Mouse (Mus musculus): Measurements from ENCODE around the gene Hes2.

DNA sequence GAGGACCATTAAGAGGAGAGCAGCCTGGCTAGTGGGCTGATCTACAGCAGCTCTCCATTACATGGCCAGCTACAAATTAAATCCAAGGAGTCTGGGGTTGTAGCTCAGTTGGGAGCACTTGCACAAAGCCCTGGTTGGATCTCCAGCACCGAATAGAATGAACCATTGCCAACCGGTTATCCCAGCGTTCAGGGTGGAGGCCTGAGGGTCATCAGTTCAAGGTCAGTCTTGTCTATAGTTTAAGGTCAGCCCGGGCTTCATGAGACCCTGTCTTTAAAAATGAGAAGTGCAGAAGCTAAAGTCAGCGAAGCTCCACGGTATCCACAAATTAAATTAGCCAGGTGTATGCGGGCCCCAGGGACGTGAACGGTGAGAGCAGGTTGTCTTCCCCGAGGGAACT is 11.6 kb downstream of the Hes2 start:
- no peak for TF ChIP-seq CTCF (IDR thresholded peaks at IDR 0.05; ENCODE audit: low read depth)
- TF ChIP-seq EP300 (IDR thresholded peaks at IDR 0.05; ENCODE audit: low read depth) = no peak
